Mouse (Mus musculus): Measurements from ENCODE around the gene Hap1. TPM values are rescaled to one million over a fixed set of nuclear protein-coding genes. Genes with fewer than 3 reads are reported as not detected.

Hap1 gene
- total RNA-seq (2021): 100 to 1,000 TPM; 150 to 194 TPM
- long read RNA-seq, experiment 1, transcript Hap1-201 (11 exons, 2,120 nt): major isoform, 15 of 91 reads
- long read RNA-seq, experiment 1, partial matches to known transcripts: 9 of 91 reads
- long read RNA-seq, experiment 1, other reads (novel, unspliced or antisense): 67 of 91 reads
- long read RNA-seq, experiment 2, transcript Hap1-201 (11 exons, 2,120 nt): major isoform, 19 of 120 reads
- long read RNA-seq, experiment 2, partial matches to known transcripts: 29 of 120 reads
- long read RNA-seq, experiment 2, other reads (novel, unspliced or antisense): 72 of 120 reads

DNA sequence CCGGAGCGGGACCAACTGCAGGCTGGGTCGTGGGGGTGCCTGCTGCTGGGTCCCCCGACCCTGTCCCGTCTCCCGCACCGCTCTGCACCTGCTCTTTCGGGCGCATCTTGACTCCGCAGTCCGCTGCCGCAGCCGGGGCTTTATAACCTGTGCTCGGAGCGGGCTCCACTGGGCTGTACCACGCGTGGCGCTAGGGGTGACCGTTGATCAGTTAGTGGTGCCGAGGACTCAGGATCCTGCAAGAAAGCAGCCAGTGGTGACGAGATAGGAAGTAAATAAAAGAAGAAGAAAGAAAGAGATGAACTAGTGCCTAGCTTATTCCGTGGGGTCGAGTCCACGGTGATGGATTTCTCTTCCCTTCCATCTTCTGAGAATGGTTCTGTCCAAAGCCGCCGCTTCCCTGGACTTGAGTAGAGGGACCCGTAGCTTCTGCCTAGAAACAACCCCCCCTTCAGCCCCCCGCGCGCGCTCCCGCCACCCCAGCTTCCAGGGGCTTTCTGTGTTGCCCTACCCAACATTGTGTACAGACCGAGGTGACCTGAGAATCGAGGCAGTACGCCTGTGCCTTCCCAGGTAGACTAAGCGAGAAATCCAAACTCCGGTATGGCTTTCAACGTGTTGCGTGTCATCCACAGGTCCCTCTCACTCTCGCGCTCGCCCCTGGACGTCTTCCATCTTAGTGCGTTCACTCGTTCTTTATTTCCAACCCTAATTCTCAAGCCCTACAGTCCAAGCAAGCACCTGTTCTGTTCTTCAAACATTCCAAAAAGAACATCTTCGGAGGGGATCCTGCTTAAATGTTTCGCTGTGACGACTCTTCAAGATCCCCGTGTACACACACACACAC lies at the start of gene Hap1:
Hap1 (minus strand) TSS at position 157 of the 847 bp plus-strand sequence.
- intact Hi-C loops (cut with DNase I): no loop called here
- no peak; the same call in 1 of the 2 replicates for TF ChIP-seq CTCF (IDR thresholded peaks at IDR 0.05)
- DNase-seq (ENCODE audit: extremely low spot score in 1 of 2, low spot score in 2 of 2): peak; percentile 74 to 78
- Histone ChIP-seq H3K27ac (peak within 1 kb of the TSS; percentile 80), H3K4me3 (peak within 1 kb of the TSS; percentile 94)

- H3K4me3 ChIP-seq: no peak overlapping the region
- TF ChIP-seq CTCF (IDR thresholded peaks at IDR 0.05): no peak
- no peak overlapping the region for H3K27ac ChIP-seq
- DNase-seq (ENCODE audit: extremely low spot score in 1 of 2, low spot score in 2 of 2): no peak
- intact Hi-C loops (cut with DNase I): no loop called here
Observed at GRCm38 (mm10) chr11:100404456-100405074, 48.6 kb upstream of the Hap1 start.

GRCm38 (mm10) chr11:100403445-100404134 lies 47.7 kb upstream of the Hap1 start:
- no peak overlapping the region for H3K27ac ChIP-seq
- no peak for DNase-seq (ENCODE audit: extremely low spot score in 1 of 2, low spot score in 2 of 2)
- intact Hi-C loops (cut with DNase I): no loop called here
- TF ChIP-seq CTCF (IDR thresholded peaks at IDR 0.05): no peak
- no peak overlapping the region for H3K4me3 ChIP-seq

DNA sequence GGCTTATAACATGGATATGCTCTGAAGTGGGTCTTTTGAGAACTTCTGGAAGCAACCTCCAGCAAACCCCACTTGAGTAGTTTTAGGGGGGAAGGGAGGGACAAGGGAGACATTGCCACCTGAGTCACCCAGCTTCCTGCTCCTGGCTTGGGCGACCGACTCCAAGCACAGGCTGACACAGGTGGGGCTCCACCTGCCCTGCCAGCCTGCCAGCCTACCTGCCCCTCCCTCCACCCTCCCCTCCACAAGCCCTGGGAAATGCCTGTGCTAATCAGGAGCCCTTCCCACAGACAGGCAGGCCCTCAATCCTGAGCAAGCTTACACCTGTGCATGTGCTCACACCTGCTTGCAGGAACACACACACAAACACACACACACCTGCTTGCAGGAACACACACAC lies 46.8 kb upstream of the Hap1 start:
- Histone ChIP-seq H3K4me3 (no peak overlapping the region), H3K27ac (no peak overlapping the region)
- no peak for DNase-seq (ENCODE audit: extremely low spot score in 1 of 2, low spot score in 2 of 2)
- TF ChIP-seq CTCF (IDR thresholded peaks at IDR 0.05): no peak
- intact Hi-C loops (cut with DNase I): no loop called here

DNA sequence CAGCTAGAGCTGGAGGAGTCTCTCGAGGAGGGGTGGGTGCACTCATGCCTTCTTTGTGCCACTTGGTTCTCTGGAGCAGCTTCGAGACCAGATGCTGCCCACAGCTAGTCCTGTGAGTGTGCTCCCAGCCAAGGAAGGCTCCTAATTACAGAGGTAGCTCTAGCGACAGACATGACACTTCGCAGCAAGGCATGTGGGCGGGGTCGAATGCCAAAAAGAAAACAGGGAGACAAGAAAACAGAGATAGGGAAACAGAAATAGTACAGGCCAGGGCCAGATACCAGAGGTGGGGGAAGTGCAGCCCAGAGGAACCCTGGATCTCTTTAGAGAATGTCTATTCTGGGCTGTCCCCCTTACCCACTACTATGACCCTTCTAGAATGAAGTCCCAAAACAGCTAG lies 46.3 kb upstream of the Hap1 start:
- no peak overlapping the region for H3K27ac ChIP-seq

DNA sequence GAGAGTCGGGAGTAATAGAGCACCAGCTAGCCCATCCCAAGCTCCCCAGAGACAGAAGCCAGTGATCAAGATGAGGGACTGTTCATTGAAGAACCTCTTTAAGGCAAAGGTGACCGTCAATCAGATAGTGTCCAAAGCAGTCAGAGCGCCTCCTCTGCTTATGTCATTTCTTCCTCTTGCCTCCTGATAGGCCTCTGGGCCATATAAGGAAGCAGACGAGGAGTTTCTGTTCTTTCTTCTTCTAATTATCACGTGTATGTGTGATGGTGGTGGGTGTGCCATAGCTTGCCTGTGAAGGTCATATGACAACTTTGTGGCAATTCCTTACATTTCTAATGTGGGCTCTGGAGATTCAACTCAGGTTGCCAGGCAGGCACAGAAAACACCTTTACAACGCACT lies 44.9 kb upstream of the Hap1 start:
- no peak for DNase-seq (ENCODE audit: extremely low spot score in 1 of 2, low spot score in 2 of 2)
- no peak for TF ChIP-seq CTCF (IDR thresholded peaks at IDR 0.05)
- Histone ChIP-seq H3K27ac (no peak overlapping the region), H3K4me3 (no peak overlapping the region)
- intact Hi-C loops (cut with DNase I): no loop called here

More for the DNA sequence above, 46.3 kb upstream of the Hap1 start:
- H3K4me3 ChIP-seq: no peak overlapping the region
- no peak for DNase-seq (ENCODE audit: extremely low spot score in 1 of 2, low spot score in 2 of 2)
- no peak for TF ChIP-seq CTCF (IDR thresholded peaks at IDR 0.05)
- intact Hi-C loops (cut with DNase I): no loop called here

GRCm38 (mm10) chr11:100399727-100400538 lies 44.0 kb upstream of the Hap1 start:
- no peak for TF ChIP-seq CTCF (IDR thresholded peaks at IDR 0.05)
- Histone ChIP-seq H3K4me3 (no peak overlapping the region), H3K27ac (no peak overlapping the region)
- intact Hi-C loops (cut with DNase I): no loop called here
- no peak for DNase-seq (ENCODE audit: extremely low spot score in 1 of 2, low spot score in 2 of 2)

DNA sequence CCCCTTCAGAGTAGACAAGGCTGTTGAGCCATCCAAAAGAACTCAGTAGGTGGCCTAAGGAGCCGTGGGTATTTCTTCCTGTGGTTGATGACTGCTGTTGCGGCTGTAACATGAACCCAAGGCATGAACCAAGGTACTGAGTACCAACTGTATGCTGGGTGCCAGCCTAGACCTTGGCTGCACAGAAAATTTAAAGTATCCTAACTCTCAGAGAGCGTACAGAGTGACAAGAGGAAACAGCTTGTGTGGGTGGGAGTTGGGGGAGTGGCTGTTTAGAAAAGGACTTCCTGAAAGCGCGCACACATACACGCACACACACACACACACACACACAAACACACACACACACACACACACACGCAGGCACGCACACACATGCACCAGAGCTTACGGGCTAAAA lies 43.4 kb upstream of the Hap1 start:
- TF ChIP-seq CTCF (IDR thresholded peaks at IDR 0.05): no peak
- intact Hi-C loops (cut with DNase I): no loop called here

DNA sequence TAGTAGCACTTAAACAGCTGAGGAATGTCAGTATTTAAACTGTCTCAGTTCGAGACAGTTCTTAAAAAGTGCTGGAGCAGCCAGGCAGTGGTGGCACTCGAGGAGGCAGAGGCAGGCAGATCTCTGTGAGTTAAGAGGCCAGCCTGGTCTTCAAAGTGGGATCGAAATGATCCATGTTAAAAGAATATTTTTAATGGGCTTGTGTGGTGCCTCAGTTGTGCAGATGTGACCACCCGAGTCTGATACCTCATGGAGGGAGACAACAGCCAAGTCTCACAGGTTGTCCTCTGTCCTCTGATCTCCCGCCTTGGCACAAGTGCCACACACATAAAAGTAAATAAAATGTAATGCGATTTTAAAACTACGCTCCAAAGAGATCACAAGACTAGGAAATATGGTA lies 42.6 kb upstream of the Hap1 start:
- H3K4me3 ChIP-seq: no peak overlapping the region
- intact Hi-C loops (cut with DNase I): no loop called here
- no peak for TF ChIP-seq CTCF (IDR thresholded peaks at IDR 0.05)
- H3K27ac ChIP-seq: peak overlapping the region; percentile 33; the same call in 1 of the 2 replicates
- DNase-seq (ENCODE audit: extremely low spot score in 1 of 2, low spot score in 2 of 2): no peak

More for the DNA sequence above, 43.4 kb upstream of the Hap1 start:
- no peak overlapping the region for H3K4me3 ChIP-seq
- no peak overlapping the region for H3K27ac ChIP-seq
- DNase-seq (ENCODE audit: extremely low spot score in 1 of 2, low spot score in 2 of 2): no peak

DNA sequence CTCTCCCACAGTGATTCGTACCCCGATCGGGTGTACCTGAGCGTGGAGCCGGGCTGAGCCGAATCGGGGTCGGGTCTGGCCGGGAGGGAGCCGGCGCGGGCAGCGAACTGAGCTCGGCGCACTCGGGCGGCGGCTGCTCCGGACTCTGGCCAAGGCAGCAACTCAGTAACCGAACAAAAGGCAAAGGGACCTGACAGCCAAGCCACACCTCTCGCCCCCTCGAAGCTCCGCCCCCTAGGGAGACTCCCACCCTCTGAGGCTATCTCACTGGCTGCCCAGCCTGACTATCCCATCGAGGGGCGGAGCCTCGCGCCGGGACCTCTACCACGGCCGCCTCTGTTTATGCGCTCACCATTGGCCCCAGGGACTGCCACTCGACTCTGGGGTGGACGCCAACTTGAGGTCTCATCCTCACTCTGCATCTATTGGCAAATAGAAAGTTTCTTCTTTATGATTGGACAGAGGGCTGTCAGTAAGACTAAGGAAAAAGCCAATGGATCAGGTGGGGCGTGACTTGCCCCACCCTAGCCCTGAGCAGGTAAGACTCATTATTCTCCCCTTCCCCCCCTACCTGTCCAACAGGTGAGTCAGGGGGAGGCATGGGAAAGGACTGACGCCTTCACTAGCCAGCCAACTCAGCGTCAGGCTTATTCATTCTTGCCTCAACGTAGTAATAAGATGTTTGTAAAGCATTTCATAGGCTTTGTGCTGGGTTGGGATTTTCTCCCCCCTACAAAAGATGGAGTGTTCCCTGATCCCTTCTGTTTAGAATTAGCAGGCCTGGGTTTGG lies 41.9 kb upstream of the Hap1 start, which contains the start of gene Jup:
Jup (minus strand) TSS at position 164 of the 790 bp plus-strand sequence.
- Histone ChIP-seq H3K27ac (peak within 1 kb of the TSS; percentile 72), H3K4me3 (peak within 1 kb of the TSS; percentile 89)
- no peak for TF ChIP-seq CTCF (IDR thresholded peaks at IDR 0.05)
- intact Hi-C loops (cut with DNase I): no loop called here
- peak; percentile 99 to 100 for DNase-seq (ENCODE audit: extremely low spot score in 1 of 2, low spot score in 2 of 2)

Measured in left cerebral cortex, adult 2 months (tissue).